Comparison of ENCODE assay signal across 25 mouse cellular contexts in the genomic region with DNA sequence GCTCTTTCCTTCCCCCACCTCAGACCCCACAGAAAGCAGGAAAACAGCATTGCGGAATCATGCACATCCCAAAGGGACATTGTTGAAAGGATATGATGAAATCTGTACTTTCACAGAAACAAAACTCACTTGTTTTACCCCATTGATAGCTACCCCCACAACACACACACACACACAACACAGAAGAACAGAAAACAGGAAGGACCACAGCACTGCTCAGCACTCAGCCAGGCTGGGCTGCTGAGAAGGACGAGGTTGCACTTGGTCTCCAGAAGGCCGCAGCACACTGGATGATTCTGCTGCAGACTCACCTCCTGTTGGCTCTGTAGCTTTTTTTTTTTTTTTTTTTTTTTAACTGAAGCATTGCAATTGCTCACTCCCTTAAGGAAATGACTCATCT.
"Had no signal": no experiment of that assay in that cellular context is flagged by ENCODE, and none has a peak within 500 bp of the region (broad histone marks: within the 10 kb centered on the region; RNA-seq: fewer than 3 reads in every experiment).

No protein-coding gene starts in this region.

- H3K9ac ChIP-seq: kidney, embryonic 15.5 days; limb, embryonic 12.5 days; limb, embryonic 15.5 days; liver, embryonic 14.5 days; liver, postnatal 0 days; lung, embryonic 14.5 days; midbrain, embryonic 13.5 days; neural tube, embryonic 13.5 days had no signal

- ATAC-seq: liver, postnatal 0 days; midbrain, embryonic 13.5 days; midbrain, embryonic 16.5 days had no signal

- H3K4me2 ChIP-seq: kidney, embryonic 15.5 days; limb, embryonic 12.5 days; limb, embryonic 15.5 days; liver, embryonic 11.5 days; lung, embryonic 14.5 days; midbrain, embryonic 13.5 days; neural tube, embryonic 13.5 days had no signal

- H3K27ac ChIP-seq: kidney, embryonic 15.5 days; left cerebral cortex, adult 2 months; limb, embryonic 12.5 days; limb, embryonic 15.5 days; liver, embryonic 14.5 days; midbrain, embryonic 10.5 days; midbrain, embryonic 13.5 days; neural tube, embryonic 13.5 days had no signal

- DNase-seq: kidney, adult 8-10 months; kidney, postnatal 10 days; kidney, postnatal 36 days; layer of hippocampus, postnatal 36 days; liver, postnatal 0 days; lung, embryonic 14.5 days; lung, postnatal 10 days; lung, postnatal 4 days; retina, postnatal 1 day; right cerebral cortex, postnatal 25 days; thymus, adult 2 months; thymus, postnatal 14 days; thymus, postnatal 4 days had no signal

- H3K9me3 ChIP-seq: kidney, embryonic 15.5 days; limb, embryonic 12.5 days; limb, embryonic 15.5 days; megakaryocyte, embryonic 14.5 days; midbrain, embryonic 10.5 days; midbrain, embryonic 13.5 days; neural tube, embryonic 13.5 days had no signal

- H3K36me3 ChIP-seq: kidney, embryonic 15.5 days; limb, embryonic 12.5 days; limb, embryonic 15.5 days; midbrain, embryonic 10.5 days; midbrain, embryonic 13.5 days; neural tube, embryonic 13.5 days had no signal

- H3K4me3 ChIP-seq: kidney, embryonic 15.5 days; left cerebral cortex, adult 2 months; limb, embryonic 12.5 days; limb, embryonic 15.5 days; megakaryocyte, embryonic 14.5 days; midbrain, embryonic 10.5 days; midbrain, embryonic 13.5 days; myocyte; neural tube, embryonic 13.5 days had no signal

- H3K27me3 ChIP-seq: limb, embryonic 12.5 days; limb, embryonic 15.5 days; midbrain, embryonic 13.5 days; neural tube, embryonic 13.5 days had no signal

- H3K4me1 ChIP-seq: kidney, embryonic 15.5 days; limb, embryonic 12.5 days; limb, embryonic 15.5 days; megakaryocyte, embryonic 14.5 days; midbrain, embryonic 10.5 days; midbrain, embryonic 13.5 days; neural tube, embryonic 13.5 days had no signal
